Mouse (Mus musculus): ENCODE results near the gene Gm11077.

The Gm11077 gene

DNA sequence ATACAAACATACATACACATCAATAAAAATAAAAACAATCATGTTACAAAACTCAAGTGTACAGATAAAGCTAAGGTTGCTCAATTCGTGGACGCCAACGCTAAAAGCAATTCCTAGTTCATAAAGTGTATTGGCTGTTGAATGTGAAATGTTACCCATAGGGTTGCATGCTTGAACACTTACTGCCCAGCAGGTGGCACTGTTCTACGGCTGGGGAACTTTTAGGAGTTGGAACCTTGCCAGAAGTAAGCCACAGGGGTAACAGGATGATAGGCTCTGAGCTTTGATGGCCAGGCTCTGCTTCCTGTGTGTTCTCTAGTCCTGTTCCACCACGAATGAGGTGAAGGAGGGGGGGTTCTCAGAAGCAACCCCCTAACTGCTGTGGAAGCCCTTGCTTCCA lies at the start of gene Gm11077:
Gene Gm11077 (plus strand): TSS at position 13 of the 400 bp plus-strand sequence.
- DNase-seq (ENCODE audit: low spot score in 2 of 2), result no peak

DNA sequence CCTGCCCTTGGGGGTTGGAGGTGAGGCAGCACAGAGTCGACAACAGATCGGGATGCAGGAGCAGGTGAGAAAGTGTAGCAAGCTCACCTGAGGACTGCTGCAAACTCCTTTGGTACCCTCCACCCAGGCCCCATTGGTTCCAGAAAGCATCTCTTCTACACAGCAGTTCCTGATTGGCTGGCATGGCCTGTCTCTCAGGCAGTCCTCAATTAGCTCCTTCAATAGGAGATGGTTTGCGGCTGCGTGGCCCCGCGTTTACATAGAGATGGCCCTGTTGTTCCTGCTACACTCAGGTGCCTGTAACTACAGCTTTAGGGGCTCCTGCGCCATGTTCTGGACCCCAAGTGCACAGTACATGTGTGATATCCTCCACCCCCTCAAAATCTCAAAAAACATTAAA lies 48.4 kb upstream of the Gm11077 start:
- DNase-seq (ENCODE audit: low spot score in 2 of 2), result no peak

DNA sequence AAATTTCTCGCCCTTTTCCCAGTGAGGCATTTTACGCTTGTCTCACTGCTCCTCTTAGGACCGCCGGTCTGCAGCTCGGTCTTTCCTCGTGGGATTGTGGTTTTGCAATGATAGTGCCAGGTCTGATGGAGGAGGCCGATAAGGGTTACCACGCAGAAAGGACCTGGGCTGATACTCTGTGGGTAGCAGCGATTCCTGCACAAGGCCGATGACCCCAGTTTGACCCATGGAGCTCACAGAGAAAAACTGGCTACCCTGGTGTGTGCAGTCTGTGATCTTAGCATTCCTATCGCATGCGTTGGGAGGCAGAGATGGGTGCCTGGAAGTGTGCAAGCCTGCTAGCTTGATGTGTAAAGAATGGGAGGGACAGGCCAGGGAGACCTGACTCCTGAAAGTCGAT lies 46.3 kb upstream of the Gm11077 start:
- DNase-seq (ENCODE audit: low spot score in 2 of 2), result no peak

DNA sequence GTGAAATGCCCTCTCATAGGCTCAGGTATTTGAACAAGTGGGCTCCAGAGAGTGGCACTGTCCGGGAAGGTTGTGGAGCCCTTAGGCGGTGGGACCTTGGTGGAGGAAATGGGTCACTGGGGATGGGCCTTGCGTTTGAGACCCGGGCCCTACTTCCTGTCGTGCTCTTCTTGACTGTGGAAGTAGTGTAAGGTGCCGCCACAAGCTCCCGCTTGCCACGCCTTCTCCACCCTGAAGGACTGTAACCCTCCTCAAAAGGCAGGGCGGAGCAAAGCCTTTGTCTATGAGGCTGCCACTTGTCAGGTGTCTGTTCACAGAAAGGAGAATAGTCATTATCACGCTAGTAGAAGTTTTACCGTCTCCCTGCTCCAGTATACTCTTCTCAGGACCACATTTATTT lies 44.7 kb upstream of the Gm11077 start:
- DNase-seq (ENCODE audit: low spot score in 2 of 2), result no peak

- DNase-seq (ENCODE audit: low spot score in 2 of 2), result peak in 1 of 2 experiments; percentile 15
Measured at GRCm38 (mm10) chr6:140689617-140690404, 39.3 kb upstream of the Gm11077 start.

DNA sequence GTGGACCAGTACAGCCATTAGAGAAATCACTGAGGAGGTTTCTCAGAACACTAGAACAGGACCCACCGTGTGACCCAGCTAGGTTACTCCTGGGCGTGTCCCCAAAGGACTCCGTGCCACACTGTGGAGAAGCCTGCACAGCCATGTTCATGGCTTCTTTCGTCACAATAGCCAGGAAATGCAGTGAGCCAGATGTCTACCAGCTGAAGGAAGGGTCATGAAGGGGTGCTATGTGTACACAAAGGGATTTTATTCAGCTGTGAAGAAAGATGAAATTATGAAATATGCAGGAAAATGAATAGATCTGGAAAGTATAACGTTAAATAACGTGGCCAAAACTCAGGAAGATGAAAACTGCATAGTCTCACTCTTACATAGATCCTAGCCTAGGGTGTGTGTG lies 36.9 kb upstream of the Gm11077 start:
- no peak for DNase-seq (ENCODE audit: low spot score in 2 of 2)

DNA sequence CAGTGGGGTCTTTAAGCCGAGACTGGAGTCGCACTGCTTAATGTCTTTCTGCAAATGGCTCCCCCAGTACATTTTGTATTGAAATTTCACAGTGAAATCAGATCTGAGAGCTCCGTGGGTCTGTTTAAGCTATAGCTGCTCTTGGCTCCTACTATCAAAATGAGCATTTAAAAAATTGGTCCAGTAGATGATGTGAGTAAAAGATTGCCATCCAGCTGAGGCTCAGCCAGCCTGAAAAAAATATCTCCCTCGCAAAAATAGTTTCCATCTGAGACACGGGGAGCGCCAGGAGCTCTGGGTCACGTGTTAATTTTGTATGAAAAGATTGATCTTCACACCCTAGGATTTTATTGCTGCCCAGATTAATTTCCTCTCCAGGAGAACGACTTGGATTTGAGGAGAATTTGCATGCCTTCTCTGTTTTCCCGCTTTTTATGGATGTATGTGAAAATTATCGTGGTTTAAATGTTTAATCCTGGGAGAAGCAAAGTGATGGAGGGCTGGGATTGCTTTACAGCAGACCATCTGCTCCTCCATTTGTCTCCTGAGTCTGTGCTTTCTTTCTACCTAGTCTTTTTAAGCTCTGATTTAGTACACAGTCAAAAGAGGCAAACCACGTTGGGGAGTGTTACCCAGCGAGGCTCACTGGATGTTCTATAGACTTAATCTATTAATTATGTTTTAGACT lies 32.7 kb upstream of the Gm11077 start:
- DNase-seq (ENCODE audit: low spot score in 2 of 2), result no peak

DNA sequence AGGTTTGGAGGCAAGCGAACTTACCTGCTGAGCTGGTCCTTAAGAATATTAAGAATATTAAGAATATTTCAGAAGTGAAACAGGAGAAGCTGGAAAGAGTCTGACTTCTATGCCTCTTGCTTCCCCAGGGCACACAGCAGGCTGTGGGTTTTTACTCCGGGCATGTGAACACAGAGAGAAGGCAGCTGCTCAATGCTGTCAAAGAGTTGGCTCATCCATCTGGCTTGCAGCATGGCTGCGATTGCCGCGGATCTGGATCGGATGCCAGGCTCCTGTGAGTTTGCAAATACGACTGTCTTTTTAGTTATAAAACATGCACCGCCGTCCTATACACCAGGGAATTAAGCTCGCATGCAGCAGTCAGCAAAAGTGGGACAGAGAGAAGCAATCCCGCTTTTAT lies 31.1 kb upstream of the Gm11077 start:
- DNase-seq (ENCODE audit: low spot score in 2 of 2), result no peak

- DNase-seq (ENCODE audit: low spot score in 2 of 2), result no peak
Measured at GRCm38 (mm10) chr6:140698596-140698995, 30.5 kb upstream of the Gm11077 start.

GRCm38 (mm10) chr6:140701259-140701658 lies 27.8 kb upstream of the Gm11077 start:
- no peak for DNase-seq (ENCODE audit: low spot score in 2 of 2)

DNA sequence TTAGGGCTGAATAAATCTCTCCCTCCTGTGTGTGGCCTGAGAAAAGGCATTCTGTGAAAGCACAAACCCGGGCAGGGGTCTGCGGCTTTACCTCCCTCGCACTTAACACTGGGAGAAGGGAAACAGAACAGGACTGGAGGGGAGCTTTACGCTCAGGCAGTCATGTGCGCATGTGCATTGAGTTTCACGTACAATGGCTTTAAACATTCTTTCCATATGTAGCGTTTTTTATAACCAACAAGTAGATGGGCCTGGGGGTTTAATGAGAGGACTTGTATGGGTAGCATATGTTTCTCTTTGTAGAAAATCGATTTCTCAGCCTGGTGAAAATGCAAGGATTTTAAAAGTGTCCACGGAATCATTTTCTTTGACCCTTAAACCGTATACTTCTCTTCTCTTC lies 24.0 kb upstream of the Gm11077 start:
- no peak for DNase-seq (ENCODE audit: low spot score in 2 of 2)

GRCm38 (mm10) chr6:140706056-140706455 lies 23.0 kb upstream of the Gm11077 start:
- DNase-seq (ENCODE audit: low spot score in 2 of 2), result no peak

DNA sequence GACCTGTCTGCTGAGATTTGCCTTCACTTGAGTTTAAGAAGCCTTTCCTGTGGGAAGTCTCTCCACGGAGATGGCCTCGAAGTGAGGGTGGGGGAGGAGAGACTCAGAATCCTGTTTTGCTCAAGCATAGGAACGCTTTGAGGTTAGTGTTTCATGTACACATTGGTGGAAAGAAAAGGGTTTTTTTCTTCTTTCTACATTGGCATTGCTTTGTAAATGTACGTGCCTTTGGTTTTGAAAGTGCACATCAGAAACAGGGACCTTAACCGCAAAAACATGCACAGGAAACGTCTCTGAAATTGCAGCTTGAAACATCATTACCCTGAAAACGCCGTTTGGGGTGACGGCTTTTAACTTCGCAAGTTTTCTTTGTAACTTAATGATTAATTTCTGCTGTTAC lies 21.0 kb upstream of the Gm11077 start:
- no peak for DNase-seq (ENCODE audit: low spot score in 2 of 2)

- DNase-seq (ENCODE audit: low spot score in 2 of 2), result no peak
Measured at GRCm38 (mm10) chr6:140709415-140710107, 19.5 kb upstream of the Gm11077 start.

DNA sequence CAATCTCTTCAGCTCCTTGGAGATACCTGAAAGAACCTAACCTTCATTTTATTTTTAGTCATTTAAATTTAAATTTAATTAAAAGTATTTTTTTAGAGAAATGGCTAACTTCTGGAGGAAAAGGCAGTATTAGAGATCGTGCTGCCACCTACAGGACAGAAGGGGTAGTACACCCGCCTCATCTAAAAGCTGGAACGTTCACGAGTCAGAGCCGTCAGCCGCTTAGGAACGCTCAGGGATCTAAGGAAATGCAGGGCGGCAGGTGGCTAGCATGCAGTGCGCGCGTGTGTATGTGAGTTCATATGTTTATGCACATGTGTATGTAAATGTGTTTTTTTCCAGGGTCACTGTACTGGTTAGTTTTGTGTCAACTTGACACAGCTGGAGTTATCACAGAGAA lies 16.3 kb upstream of the Gm11077 start:
- DNase-seq (ENCODE audit: low spot score in 2 of 2), result peak; percentile 13 to 38

DNA sequence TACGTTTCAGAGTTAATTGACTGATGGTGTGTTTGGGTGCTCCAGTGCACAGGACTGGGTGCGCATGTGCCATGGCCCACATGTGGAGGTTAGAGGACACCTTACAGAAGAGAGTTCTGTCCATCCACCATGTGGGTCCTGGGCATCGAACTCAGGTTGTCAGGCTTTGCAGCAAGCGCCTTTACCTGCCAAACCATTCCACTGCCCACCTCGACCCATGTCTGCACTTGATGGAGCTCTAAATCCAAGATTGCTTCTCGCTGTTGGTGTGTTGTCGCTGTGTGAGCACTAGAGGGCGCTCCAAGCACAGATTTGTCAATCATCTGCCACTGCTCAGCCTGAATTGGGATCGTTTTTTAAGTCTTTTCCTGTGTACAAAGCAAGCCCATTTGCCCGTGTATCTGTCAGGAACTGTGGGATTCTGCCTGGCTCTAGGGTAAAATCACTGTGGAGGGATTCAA lies 14.1 kb upstream of the Gm11077 start:
- DNase-seq (ENCODE audit: low spot score in 2 of 2), result peak; percentile 28 to 57

- DNase-seq (ENCODE audit: low spot score in 2 of 2), result no peak
Measured at GRCm38 (mm10) chr6:140722058-140722457, 7.0 kb upstream of the Gm11077 start.

DNA sequence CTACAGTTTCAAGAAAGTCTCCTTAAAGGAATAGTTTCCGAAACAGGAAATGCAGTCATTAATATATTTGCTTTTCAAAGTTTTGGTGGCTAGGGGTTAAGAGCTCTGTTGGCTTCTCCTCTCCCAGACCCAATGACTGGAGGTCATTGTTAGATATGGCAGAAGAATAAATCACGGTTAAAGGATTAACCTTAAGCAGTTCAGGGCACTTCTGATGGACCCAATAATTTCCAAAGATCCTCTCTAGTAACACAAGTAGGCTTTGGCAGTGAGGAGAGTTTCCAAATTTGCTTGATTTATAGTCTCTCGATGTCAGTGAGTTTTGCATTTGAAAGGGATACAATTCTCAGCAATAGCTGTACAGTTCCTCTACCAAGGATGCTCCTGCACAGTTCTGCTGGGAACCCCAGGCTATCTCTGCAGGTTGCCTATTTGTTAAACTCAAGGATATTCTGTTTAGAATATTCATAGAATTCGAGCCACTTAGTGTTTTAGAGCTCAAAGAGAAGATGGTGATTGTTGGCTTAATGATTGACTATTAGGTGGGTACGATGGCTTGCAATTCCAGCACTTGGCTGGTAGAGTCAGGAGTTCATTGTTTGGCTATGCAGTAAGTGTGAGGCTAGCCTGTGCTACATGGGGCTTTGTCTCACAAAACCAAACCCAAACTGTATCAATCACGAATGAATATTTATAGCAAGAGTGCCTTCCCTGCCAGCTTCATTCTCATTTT lies 1.8 kb downstream of the Gm11077 start:
- DNase-seq (ENCODE audit: low spot score in 2 of 2), result no peak

GRCm38 (mm10) chr6:140731402-140731730 lies 2.3 kb downstream of the Gm11077 start:
- DNase-seq (ENCODE audit: low spot score in 2 of 2), result no peak

DNA sequence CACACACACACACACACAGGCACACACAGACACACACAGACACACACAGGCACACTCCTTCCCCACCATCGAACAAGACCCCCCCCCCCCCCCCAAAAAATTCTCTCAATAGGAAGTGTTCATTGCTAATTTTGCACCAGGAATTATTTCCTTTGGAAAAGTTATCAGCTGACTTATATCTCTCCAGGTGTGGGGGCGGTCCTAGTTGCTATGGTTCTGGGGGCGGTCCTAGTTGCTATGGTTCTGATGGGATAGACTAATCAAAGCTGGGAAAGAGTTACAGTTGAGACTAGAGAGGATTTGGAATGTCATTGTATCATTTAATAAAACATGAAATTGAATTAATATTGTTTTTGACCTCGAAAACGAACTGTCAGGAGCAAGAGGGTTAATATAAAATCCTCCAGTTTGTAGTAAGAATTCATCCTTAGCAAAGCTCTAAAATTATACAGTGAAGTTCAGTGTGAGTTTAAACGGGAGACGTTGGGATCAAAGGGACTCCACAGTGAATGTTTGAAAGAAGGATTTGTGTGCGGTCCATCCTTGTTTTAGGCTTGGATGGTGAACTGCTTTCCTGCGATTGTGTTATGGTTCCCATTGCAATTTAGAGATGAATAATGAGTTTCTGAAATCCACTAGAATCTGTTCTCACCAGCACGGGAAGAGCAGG lies 4.0 kb downstream of the Gm11077 start:
- no peak for DNase-seq (ENCODE audit: low spot score in 2 of 2)

- peak in 1 of 2 experiments; percentile 6 for DNase-seq (ENCODE audit: low spot score in 2 of 2)
Measured at GRCm38 (mm10) chr6:140733641-140733986, 4.5 kb downstream of the Gm11077 start.

DNA sequence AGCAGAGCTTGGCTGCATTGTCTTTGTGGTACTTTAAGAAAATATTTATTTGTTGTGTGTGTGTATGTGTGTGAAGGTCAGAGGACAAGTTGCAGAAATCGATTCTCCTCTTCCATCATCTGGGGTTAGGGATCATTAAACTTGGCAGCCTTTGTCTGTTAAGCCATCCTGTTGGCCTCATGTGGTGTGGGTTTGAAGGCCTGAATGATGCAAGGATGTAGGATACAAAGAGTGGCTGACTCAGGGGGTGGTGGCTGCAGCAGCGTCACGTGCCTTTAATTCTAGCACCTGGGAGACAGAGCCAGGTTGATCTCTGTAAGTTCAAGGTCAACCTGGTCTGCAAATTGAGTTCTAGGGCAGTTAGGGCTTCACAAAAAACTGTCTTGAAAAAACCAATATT lies 16.5 kb downstream of the Gm11077 start:
- DNase-seq (ENCODE audit: low spot score in 2 of 2), result no peak

Data from heart, adult 9 months (tissue).